Mouse (Mus musculus) left cerebral cortex, postnatal 4 days (tissue): Measurements from ENCODE around the gene B4galnt3. TPM values are rescaled to one million over a fixed set of nuclear protein-coding genes. Genes with fewer than 3 reads are reported as not detected.
A peak's percentile ranks its signal among the peaks of the same experiment; 100 is the strongest.
"Not testable (repeated sequence)": the region's sequence is repeated elsewhere in the genome, so short reads cannot be mapped to it uniquely, and the experiment has no call there.

Source experiments
- DNase-seq: peaks from one replicate; pipeline ENCODE4 v3.0.0-alpha.2; 2022
- intact Hi-C: fragments of 180-260 bp; cut with DNase I; formaldehyde crosslinking; loops from one replicate; pipeline ENCODE4 v1.15.1; 2025
- total RNA-seq, 2 experiments: library from RNA; stranded (reverse); gene quantifications; 2 replicates each; pipeline ENCODE4 v1.2.3; 2021

Gene B4galnt3
- total RNA-seq: under 1 TPM; 0.46 to 0.60 TPM

DNA sequence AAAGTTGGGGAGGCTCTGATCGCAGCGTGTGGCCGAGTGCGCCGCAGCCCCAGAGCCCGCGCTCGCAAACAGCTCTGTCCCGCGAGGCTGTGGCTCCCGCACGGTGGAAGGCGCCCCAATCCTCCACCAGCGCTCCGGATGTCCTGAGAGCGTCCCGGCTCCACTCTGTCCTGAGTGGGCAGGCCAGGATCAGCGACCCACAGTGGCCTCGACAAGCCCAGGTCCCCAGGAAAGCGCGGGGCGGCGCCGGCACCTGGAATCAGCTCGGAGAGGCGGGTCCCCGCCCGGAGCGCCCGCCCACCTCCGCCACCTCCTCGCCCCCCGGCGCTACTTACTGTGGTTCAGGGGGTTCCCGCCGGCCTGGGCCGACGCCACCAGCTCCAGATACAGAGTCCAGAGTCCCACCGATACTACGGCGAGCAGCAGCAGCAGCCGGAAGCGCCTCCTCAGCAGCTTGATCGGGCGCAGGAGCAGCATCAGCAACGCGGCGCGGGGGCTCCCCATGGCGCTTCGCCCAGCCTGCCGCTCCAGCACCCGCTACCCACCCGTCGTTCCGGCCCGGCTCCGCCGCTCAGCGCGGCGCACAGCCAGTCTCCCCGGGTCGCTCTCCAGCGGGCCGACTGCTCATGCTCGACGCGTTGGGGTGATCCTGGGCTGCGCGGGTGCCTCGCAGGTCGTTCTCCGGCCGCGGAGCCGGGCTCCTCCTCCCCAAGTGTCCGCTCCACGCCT, at the start of gene B4galnt3, which contains the start of gene D330020A13Rik:
Gene B4galnt3 (minus strand): TSS at position 504 of the 729 bp plus-strand sequence.
Gene D330020A13Rik (plus strand): TSS at position 309 of the 729 bp plus-strand sequence.
- peak; percentile 24 for DNase-seq
- intact Hi-C loops: no loop called here

DNA sequence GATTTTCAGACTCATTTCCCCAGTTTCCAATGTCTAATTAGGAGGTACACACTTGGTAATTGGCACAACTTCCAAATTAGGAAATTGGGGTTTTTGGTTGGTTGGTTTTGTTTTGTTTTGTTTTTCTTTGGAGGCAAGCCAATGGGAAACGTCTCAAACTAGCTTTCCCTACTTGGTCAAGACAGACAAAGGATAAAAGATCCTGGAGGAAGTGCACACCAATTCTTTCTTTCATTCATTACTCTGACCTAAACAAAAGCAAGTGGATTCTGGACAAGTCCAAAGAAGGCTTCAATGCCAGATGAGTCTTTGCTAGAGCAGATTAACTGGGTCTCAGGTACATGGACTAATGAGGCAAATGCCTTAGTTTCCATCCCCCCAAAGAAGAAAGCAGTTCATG, 49.6 kb upstream of the B4galnt3 start:
- intact Hi-C loops: no loop called here
- no peak for DNase-seq

DNA sequence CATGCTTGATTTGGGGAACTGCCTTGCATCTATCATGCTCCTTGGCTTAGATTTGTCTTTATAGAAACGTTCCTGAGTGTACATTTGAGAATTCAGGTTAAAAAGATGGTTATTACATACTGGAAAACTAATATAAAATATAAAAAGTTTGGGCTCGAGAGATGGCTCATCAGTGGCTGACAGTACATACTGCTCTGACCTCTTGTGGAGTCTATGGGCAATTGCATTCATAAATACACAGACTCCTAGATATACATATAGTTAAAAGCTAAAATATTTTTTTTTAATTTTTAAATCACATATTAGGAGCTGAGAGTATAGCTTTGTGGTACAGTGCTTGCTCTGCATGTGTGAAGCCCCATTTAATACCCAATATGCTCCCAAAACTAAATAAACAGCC, 38.0 kb upstream of the B4galnt3 start:
- no peak for DNase-seq
- intact Hi-C loops: no loop called here

DNA sequence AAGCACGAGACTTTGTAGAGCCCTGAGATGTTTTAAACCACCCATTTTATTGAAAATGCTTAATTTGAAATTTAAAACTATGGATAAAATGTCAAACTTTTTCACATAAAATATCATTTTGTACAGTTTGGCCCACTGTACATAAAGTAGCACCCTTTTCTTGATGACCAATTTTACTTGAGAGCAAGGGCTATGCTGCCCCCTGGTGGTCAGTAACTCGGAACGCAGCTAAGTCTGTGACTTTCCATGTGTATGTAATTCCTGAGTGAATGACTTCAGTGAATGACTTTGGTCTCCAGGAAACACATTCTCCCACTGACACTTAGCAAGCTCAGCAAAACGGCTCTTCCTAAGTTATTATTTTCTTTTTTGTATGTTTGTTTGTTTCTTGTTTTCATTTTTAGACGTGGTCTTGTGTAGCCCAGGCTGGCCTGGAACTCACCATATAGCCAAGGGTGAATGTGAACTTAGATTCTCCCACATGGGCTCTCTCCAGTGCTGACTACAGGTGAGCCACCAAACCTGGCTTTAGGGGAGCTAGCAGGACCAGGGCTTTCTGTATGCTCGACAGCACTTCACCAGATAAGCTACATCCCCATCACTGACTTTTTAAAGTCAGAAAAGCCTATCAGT, 30.1 kb upstream of the B4galnt3 start:
- intact Hi-C loops: no loop called here
- peak; percentile 69 for DNase-seq

DNA sequence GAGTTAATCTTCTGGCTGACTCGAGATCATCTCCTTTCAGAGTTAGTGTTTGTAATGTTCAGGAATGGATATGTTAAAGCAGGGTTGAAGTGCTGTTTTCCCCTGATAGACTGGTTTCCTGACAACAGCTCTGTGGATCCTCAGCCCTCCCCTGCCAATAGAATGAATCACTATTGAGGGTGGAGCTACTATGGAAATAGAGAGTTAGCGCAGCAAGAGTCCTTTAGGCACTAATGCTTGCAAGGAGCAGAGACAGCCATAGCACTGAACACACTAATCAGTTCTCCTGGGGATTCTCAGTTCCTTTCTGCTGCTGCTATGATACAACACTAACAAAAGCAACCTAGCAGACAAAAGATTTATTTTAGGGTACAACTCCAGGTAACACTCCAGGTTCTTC, 26.0 kb upstream of the B4galnt3 start:
- no peak for DNase-seq
- intact Hi-C loops: no loop called here

DNA sequence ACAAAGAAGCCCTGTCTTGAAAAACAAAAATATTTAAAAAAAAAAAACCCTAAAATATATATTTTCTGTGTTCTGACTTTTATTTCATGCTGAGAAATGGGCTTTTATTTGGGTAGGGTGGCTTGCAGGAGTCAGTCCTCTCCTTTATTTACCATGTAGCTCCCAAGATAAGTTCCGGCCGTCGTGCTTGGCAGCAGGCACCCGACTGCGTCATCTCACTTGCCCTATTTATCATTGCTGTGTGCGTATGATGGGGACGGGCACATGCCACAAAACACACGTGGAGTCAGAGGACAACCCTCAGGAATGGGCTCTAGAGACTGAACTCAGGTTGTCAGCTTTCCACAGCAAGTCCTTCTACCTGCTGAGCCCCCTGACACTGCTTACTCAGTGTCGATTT, 24.8 kb upstream of the B4galnt3 start:
- intact Hi-C loops: no loop called here
- no peak for DNase-seq

DNA sequence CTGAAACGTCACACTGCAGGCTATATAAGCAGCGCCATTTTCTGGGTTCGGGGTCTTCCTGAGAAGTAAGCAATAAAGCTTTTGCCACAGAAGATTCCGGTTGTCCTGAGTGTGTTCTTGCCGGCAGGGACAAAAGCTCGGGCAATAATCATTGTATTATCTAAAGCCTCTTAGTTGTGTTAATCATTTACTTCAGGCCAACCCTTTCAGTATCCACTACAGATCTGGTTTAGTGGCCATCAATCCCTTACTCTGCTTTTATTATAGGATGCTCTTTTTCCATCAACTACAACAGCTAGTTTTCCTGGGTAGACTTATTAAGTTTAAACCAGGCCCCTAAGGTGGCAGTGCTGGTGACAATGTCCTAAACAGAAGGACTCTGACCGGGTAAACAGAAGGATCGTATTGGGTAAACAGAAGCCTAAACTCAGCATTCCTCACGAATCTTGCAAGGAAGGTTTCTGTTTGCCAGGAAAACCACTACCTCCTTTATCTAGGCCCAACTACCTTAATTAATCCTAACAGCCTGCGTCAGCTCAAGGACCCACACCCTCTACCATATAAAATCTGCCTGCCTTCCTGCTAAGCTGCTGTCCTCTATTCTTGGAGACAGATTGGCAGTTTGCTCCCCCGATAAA, 24.1 kb upstream of the B4galnt3 start:
- no peak for DNase-seq
- intact Hi-C loops: no loop called here

DNA sequence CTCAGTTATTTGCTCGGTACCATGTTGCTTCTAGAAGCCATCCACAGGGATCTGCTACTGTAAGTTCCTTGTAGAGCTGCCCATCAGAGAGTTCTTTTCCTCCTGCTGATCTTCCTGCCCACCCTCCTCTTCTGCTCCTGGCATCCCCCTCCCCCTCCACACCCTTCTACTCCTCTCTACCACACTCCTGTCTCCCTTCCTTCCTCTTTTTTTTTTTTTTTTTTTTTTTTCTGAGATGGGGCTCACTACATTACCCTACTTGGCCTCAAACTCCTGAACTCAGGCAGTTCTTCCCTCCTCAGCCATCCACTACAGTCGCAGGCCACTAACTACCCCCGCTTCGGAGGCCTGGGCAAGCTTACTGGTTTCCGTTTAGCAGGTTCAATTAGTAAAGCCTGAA, 18.1 kb upstream of the B4galnt3 start:
- intact Hi-C loops: no loop called here
- no peak for DNase-seq

DNA sequence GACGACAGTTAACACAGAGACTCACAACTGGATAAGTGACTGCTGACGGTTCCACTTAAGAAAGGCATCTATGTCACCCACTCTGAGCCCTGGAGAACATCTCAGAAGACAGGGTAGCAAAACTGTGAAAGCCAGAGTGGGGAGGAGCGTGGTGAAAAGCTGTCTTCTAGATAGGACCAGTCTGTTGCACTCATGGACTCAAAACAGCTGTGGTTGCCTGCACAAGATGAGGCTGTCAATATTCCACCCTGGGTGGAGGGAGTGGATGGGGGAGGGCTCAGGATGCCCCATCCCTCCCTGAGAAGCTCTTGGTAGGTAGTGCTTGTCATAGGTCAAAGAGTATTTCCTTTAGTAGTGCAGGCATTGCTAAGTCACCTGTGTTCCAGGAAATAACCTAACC, 15.4 kb upstream of the B4galnt3 start:
- no peak for DNase-seq

DNA sequence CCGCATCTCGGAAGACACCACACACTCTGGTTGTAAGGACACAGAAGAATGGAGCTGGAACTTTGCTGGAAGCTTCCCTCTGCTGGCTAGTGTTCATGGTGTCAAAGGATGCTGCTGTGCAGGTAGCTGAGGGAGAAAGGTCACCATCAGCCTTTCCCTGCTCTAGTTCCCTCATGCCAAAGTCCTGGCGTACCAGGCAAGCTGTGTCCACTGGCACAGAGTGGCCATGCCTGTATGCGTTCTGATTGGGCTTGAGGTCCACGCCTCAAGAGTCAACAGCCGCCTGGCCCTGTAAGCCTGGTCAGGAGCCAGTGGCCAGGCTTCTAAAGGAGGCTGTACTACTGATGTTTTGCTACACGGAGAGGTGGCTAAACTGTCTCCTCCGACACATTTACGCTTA, 15.0 kb upstream of the B4galnt3 start:
- no peak for DNase-seq
- intact Hi-C loops: loop anchor here (10.0 kb wide), 2 partner anchors 305 to 825 kb away; no protein-coding TSS in a partner anchor

More for the DNA sequence above, 15.4 kb upstream of the B4galnt3 start:
- intact Hi-C loops: loop anchor here (10.0 kb wide), 2 partner anchors 305 to 825 kb away; no protein-coding TSS in a partner anchor

DNA sequence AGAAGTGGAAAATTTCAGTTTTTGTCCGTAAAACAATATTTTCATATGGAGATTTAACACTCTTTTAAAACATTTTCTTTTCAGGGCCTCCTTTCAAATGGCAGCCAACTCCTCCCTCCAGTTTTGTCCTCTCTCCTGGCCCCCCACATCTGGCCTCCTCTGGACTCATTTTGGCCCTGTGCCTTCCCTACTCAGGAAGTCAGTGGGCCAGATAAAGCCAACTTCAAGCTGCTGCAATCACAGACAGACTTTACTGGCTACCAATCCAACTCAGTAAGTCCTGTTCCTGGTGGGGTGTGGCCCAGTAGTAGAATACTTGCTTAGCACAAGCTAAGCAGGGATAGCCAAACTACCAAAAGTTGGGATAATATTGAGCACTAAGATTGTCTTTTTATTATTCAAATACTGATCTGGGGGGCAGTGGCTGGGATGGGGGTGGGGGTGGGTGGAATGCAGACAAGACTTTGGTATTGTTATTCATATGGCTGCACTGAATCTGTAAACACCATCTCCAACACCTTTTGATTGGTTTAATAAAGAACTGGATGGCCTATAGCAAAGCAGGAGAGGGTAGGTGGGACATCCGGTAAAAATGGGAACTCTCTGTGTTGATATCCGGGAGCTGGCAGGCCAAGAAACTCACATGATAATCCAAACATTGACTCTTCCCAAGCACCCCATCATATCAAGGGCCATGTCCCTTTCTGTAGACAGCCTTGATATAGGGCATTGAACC, 12.7 kb upstream of the B4galnt3 start:
- no peak for DNase-seq
- intact Hi-C loops: loop anchor here (10.0 kb wide), 2 partner anchors 302 to 822 kb away; no protein-coding TSS in a partner anchor

DNA sequence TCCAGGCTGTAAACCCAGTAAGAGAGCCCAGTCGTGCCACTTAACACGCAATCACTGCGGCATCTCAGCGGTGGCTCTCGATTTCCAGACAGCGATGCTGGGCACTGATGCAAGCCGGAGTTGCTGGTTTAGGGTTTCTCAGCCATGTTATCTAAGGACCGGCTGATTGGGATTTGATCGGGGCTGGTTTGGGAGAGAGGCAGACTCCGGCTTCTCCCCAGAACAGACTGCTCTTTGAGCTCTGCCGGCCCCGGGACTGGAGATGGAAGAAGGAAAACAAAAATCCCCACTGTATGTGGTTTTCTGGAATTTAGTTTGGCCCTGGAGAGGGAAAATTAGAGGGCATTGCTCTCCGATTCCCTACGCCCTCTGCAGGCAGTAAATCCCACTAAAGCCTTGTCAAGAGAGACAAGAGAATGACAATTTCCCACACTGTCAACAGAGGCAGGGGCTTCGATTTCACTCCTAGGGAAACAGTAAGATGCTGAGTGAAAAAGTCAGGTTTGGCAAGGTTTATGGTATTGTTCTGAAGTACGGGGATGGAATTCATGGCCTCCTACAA, 8.5 kb upstream of the B4galnt3 start:
- DNase-seq: peak; percentile 13
- intact Hi-C loops: loop anchor here (10.0 kb wide), 2 partner anchors 298 to 818 kb away; no protein-coding TSS in a partner anchor

DNA sequence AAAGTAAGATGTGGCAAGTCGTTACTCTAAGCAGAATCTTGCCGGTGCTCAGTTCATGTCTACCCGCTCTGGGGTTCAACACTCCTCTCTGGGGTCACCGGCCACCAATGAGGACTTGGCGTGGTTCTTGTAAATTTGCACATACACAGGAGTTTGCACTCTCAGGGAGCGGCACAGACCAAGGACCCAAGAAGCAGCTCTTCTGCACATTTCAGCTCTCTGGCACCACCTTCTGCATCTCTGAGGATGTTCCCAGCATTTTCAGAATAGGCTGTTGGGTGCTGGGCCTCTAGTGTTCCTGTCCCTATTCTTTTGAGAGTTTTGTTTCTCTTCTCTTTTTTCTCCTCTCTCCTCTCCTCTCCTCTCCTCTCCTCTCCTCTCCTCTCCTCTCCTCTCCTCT, 6.8 kb upstream of the B4galnt3 start:
- intact Hi-C loops: loop anchor here (10.0 kb wide), 2 partner anchors 296 to 816 kb away; no protein-coding TSS in a partner anchor
- DNase-seq: peak; percentile 39

DNA sequence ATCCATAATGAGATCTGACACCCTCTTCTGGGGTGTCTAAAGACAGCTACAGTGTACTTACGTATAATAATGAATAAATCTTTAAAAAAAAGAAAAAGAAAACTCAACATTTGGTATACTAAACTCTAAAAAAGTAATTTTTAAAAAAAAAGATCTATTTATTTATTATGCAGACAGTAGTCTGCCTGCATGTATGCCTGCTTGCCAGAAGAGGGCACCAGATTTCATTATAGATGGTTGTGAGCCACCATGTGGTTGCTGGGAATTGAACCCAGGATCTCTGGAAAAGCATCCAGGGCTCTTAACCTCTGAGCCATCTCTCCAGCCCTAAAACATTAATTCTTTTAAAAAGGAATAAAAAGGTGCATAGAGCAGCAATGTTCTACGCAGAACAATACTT, 2.2 kb upstream of the B4galnt3 start:
- DNase-seq, intact Hi-C loops: not testable (repeated sequence)

DNA sequence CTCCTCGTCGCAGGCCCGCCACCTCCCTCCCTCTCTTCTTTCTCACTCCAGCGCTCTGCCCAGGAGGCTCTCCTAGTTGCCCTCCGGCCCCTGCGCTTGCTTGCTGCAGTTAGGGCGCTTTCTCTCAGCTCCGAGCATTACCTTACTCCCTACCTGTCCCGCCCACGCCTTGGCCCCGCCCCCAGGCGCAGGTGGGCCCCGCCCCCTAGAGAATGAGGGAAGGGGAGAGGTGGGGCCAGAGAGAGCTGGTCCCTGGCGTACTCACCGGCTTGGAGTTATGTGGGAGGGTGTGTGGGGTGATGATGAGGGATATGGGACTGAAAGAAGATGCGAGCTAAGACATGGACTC, 400 bp upstream of the B4galnt3 start:
- DNase-seq: peak; percentile 26
- intact Hi-C loops: no loop called here

DNA sequence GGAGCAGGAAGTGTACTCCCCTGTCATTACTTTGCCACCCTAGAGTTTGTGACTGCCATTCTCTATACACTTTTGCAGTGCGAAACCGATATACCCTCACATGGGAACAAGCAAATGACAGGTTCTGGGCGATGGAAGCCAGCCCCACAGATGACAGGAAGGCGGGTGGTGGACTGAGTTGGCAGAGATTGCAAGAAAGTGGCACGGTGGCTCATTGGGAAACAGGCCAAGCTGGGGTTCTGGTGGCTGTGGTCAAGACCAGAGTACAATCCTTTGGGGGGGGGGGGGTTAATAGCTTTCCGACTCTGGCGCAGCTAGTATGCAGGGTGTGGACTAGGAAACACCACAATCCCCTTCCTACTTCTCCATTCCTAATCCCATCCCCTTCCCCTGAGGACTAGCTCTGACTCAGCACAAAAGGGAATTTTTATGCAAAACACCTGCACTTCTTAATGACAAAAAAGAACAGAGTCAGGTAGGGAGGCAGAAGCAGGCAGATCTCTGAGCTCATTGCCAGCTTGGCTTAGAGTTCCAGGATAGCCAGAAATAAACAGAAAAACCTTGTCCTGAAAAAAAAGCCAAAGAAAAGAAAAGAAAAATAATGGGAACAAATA, 2.9 kb downstream of the B4galnt3 start:
- DNase-seq: peak; percentile 62
- intact Hi-C loops: no loop called here

DNA sequence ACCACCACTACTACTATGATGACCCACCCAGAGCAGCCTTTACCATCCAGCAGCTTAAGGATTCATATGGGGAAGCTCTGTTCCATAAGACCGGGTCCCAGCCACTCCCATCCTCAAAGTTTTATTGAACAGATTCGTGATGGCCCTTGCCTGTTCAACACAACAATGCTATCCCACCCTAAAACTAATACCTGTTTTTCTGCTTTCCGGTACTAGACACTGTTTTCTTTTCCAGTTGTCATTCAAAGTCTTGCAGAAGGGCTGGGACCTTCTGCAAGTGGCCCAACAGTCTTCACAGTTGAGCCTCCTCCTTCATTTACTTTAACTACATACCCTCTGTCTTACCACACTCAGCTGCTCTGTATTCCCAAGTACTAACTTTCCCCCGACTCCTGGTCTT, 4.9 kb downstream of the B4galnt3 start:
- DNase-seq: no peak
- intact Hi-C loops: no loop called here

DNA sequence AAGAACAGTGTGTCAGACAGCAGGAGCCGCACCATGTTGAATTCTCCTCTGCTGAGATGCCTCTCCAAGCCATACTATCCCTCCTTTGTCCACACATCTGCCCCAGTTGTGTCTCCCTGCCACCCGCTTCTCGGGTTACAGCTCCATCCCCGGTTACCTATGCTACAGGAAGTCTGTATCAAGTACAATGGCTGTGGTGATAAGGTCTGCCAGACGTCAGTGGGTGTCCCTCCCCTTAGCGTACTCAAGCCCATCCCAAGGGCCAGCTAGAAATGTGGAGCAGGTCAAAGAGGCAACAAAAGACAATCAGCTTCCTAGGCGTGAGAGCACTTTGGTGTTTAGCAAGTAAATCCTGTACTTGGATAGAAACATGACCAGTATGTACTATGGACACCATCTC, 5.8 kb downstream of the B4galnt3 start:
- intact Hi-C loops: no loop called here
- no peak for DNase-seq

DNA sequence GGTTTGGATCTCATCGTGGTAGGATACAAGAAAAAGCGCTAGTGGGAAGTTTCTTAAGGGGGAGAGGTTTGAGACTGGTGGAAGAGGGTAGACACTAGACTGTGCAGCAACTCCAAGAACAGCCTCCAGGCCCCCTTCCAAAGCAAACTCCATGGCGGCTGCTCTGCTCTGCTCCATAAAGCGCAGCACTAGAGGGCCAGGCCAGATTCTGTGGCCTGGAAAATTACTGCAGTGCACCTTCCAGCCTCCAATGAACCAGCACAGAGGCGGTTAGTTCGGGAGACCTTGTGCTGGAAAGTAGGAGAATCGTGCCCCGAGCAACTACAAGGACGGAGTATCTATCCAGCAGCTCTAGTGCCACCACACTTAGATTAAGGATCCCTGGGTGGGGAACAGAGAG, 7.1 kb downstream of the B4galnt3 start:
- DNase-seq: no peak
- intact Hi-C loops: no loop called here

DNA sequence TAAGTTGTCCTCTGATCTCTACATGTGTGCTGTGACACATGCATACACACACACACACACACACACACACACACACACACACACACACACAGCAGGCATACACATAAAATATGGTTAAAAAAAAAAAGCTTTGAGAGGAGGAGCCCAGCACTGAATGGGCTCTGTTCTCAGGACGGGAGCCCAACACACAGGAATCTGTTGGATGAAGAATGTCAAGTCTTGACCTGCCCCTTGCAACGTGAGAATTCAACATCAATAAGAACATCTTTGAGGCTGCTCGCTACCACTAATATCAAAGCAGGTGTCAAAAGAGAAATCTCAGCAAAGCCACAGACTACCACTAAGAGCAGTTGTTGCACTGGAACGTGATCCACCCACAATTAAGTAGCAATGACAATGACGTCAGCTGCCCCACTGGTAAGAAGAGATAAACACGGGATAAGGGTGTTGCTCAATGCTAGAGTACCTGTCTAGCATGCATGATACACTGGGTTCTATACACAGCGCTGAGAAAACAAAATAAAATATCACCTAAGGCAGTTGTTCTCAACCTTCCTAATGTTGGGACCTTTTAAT, 17.4 kb downstream of the B4galnt3 start:
- intact Hi-C loops: no loop called here

More for the DNA sequence above, 17.4 kb downstream of the B4galnt3 start:
- no peak for DNase-seq
